ENCODE assay signal across 9 mouse cellular contexts in the genomic region with DNA sequence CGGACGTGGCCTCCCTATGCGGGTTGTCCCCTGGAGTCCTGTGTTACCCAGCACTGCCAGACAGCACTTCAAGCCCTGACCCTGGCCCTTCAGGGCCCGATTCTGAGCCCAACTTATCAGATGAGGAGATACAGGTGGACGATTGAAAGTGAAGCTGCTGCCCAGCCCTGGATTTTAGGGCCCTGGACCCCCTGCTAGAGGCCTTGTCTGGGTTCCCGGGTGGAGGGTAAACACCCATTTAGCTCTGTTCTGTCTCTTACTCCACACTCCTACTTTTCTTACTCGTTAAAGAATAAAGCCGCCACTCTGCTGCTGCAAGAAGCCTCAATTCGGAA. TPM values are rescaled to one million over a fixed set of nuclear protein-coding genes. Genes with fewer than 3 reads are reported as not detected.
DNase-seq lines count a peak whose midpoint lies in the region; ATAC-seq and TF ChIP-seq lines count a peak whose summit lies in the region.
"Had no signal": no experiment of that assay in that cellular context is flagged by ENCODE, and none has a peak within 500 bp of the region (broad histone marks: within the 10 kb centered on the region; RNA-seq: fewer than 3 reads in every experiment).

No protein-coding gene starts in this region.

- H3K4me1 ChIP-seq in forebrain, embryonic 11.5 days (replicated peaks; ENCODE audit: control insufficient read depth, insufficient read depth, low read length): no peaks in the 10 kb centered on the region
- H3K4me1 ChIP-seq in forebrain, embryonic 14.5 days (ENCODE audit: control insufficient read depth, insufficient read depth, low read length): no peaks in the 10 kb centered on the region
- H3K4me1 ChIP-seq in lung, embryonic 14.5 days (ENCODE audit: insufficient read depth): no peaks in the 10 kb centered on the region
- H3K4me1 ChIP-seq in limb, embryonic 14.5 days (ENCODE audit: control insufficient read depth, insufficient read depth, low read length): peaks cover 8% of the 10 kb centered on the region; the same call in 1 of the 2 replicates
- peaks cover 17% of the 10 kb centered on the region for H3K4me1 ChIP-seq in small intestine, adult 2 months (ENCODE audit: control insufficient read depth, insufficient read depth, insufficient read length, low read length)

- WGBS in forebrain, embryonic 11.5 days: 3% methylated on average over 9 of the region's 9 CpGs
- under 1% methylated on average over 9 of the region's 9 CpGs for WGBS in forebrain, embryonic 14.5 days
- WGBS in lung, embryonic 14.5 days: 10% methylated on average over 9 of the region's 9 CpGs
- 10% methylated on average over 9 of the region's 9 CpGs for WGBS in limb, embryonic 14.5 days
- WGBS in small intestine, adult 2 months: 35% methylated on average over 9 of the region's 9 CpGs

- H3K27me3 ChIP-seq in forebrain, embryonic 11.5 days (ENCODE audit: control insufficient read depth, insufficient read depth, low read length): peaks cover 61% of the 10 kb centered on the region
- H3K27me3 ChIP-seq in forebrain, embryonic 14.5 days (replicated peaks; ENCODE audit: control insufficient read depth, insufficient read depth, low read length): peaks cover 70% of the 10 kb centered on the region
- H3K27me3 ChIP-seq in lung, embryonic 14.5 days (ENCODE audit: insufficient read depth, low read length): peaks cover 66% of the 10 kb centered on the region
- H3K27me3 ChIP-seq in limb, embryonic 14.5 days (ENCODE audit: control insufficient read depth, insufficient read depth, low read length): peaks cover 60% of the 10 kb centered on the region
- H3K27me3 ChIP-seq in small intestine, adult 2 months (ENCODE audit: control insufficient read depth, insufficient read depth, low read length): peaks cover 43% of the 10 kb centered on the region

- no peaks in the 10 kb centered on the region for H3K9me3 ChIP-seq in forebrain, embryonic 11.5 days (ENCODE audit: control insufficient read depth, low read length)
- H3K9me3 ChIP-seq in forebrain, embryonic 14.5 days (replicated peaks; ENCODE audit: control insufficient read depth, low read length): no peaks in the 10 kb centered on the region
- no peaks in the 10 kb centered on the region for H3K9me3 ChIP-seq in lung, embryonic 14.5 days (ENCODE audit: low read depth, low read length)
- H3K9me3 ChIP-seq in limb, embryonic 14.5 days (ENCODE audit: control insufficient read depth, low read length): no peaks in the 10 kb centered on the region

- H3K4me3 ChIP-seq in forebrain, embryonic 11.5 days (ENCODE audit: low read depth, low read length): 0 out of 2 replicates have a peak overlapping the region, but pooled peaks have one; percentile 7
- no peak overlapping the region for H3K4me3 ChIP-seq in forebrain, embryonic 14.5 days (ENCODE audit: low read depth, low read length)
- H3K4me3 ChIP-seq in lung, embryonic 14.5 days (ENCODE audit: low read depth, low read length): peak overlapping the region; percentile 25
- peak overlapping the region; percentile 11 for H3K4me3 ChIP-seq in limb, embryonic 14.5 days (replicated peaks; ENCODE audit: low read length)
- H3K4me3 ChIP-seq in small intestine, adult 2 months (ENCODE audit: low read depth, low read length): peak overlapping the region; percentile 44

- TF ChIP-seq CTCF in lung, embryonic 14.5 days (IDR thresholded peaks at IDR 0.05; ENCODE audit: low read depth): no peak
- TF ChIP-seq CTCF in small intestine, adult 2 months (IDR thresholded peaks at IDR 0.05; ENCODE audit: extremely low read depth, insufficient read length, insufficient replicate concordance, low read depth, low read length): no peak

- H3K9ac ChIP-seq in forebrain, embryonic 11.5 days (ENCODE audit: low read length): no peak overlapping the region
- H3K9ac ChIP-seq in forebrain, embryonic 14.5 days (ENCODE audit: low read length): no peak overlapping the region
- H3K9ac ChIP-seq in lung, embryonic 14.5 days: no peak overlapping the region
- no peak overlapping the region; the same call in 1 of the 2 replicates for H3K9ac ChIP-seq in limb, embryonic 14.5 days (ENCODE audit: low read depth, low read length, severe bottlenecking)

- no peak overlapping the region for H3K27ac ChIP-seq in forebrain, embryonic 11.5 days (ENCODE audit: low read depth, low read length)
- no peak overlapping the region for H3K27ac ChIP-seq in forebrain, embryonic 14.5 days (ENCODE audit: low read depth, low read length)
- no peak overlapping the region for H3K27ac ChIP-seq in lung, embryonic 14.5 days (ENCODE audit: low read depth)
- H3K27ac ChIP-seq in limb, embryonic 14.5 days (replicated peaks; ENCODE audit: low read depth, low read length): no peak overlapping the region
- H3K27ac ChIP-seq in small intestine, adult 2 months (ENCODE audit: insufficient read depth, low read depth, low read length): no peak overlapping the region

- H3K36me3 ChIP-seq in forebrain, embryonic 11.5 days (ENCODE audit: control insufficient read depth, insufficient read depth, low read length): no peaks in the 10 kb centered on the region
- no peaks in the 10 kb centered on the region for H3K36me3 ChIP-seq in forebrain, embryonic 14.5 days (ENCODE audit: control insufficient read depth, insufficient read depth, low read length)
- H3K36me3 ChIP-seq in lung, embryonic 14.5 days (ENCODE audit: insufficient read depth): no peaks in the 10 kb centered on the region
- no peaks in the 10 kb centered on the region for H3K36me3 ChIP-seq in limb, embryonic 14.5 days (ENCODE audit: control insufficient read depth, insufficient read depth, low read length)
- no peaks in the 10 kb centered on the region for H3K36me3 ChIP-seq in small intestine, adult 2 months (ENCODE audit: control insufficient read depth, insufficient read depth, low read length)

- H3K4me2 ChIP-seq in forebrain, embryonic 11.5 days (ENCODE audit: low read depth, low read length, severe bottlenecking): 0 out of 2 replicates have a peak overlapping the region, but pooled peaks have one; percentile 24
- H3K4me2 ChIP-seq in forebrain, embryonic 14.5 days (ENCODE audit: low read length): no peak overlapping the region
- H3K4me2 ChIP-seq in lung, embryonic 14.5 days: peak overlapping the region; percentile 49
- H3K4me2 ChIP-seq in limb, embryonic 14.5 days (replicated peaks; ENCODE audit: low read depth, low read length, severe bottlenecking): peak overlapping the region; percentile 25; the same call in 1 of the 2 replicates

- no peak for ATAC-seq in forebrain, embryonic 11.5 days (replicated peaks; ENCODE audit: low FRiP score)
- no peak for ATAC-seq in forebrain, embryonic 14.5 days
- ATAC-seq in lung, embryonic 14.5 days (ENCODE audit: insufficient read depth): no peak
- ATAC-seq in limb, embryonic 14.5 days (ENCODE audit: low FRiP score, low read depth): no peak

- DNase-seq in forebrain, embryonic 11.5 days (ENCODE audit: low spot score): no peak
- DNase-seq in forebrain, embryonic 14.5 days (ENCODE audit: low spot score): no peak
- no peak for DNase-seq in lung, embryonic 14.5 days
- no peak for DNase-seq in lung, postnatal 25 days (ENCODE audit: low spot score)
- DNase-seq in limb, embryonic 14.5 days (ENCODE audit: low spot score): no peak
- DNase-seq in cerebellum, postnatal 4 days (ENCODE audit: low spot score in 2 of 2): no peak
- no peak for DNase-seq in spleen, postnatal 36 days (ENCODE audit: low spot score in 2 of 2)
- DNase-seq: cerebellum, postnatal 36 days had no signal

- TF ChIP-seq POLR2A in limb, embryonic 14.5 days (IDR thresholded peaks at IDR 0.05; ENCODE audit: borderline replicate concordance, extremely low read depth, insufficient read depth, insufficient read length): no peak
- no peak for TF ChIP-seq POLR2A in small intestine, adult 2 months (IDR thresholded peaks at IDR 0.05; ENCODE audit: low read depth, low read length)

RNA-seq across cellular contexts. Expression of gene Lbx2, which starts 1.7 kb away (rescaled TPM):
- 0.40 TPM in 1 of 2 replicates, not detected in the other for polyA plus RNA-seq in forebrain, embryonic 11.5 days (2014; fragmentation: Nextera tagmentation; extraction: Ambion mirVana)
- not detected in 2 replicates for polyA plus RNA-seq in forebrain, embryonic 14.5 days (2014; fragmentation: Nextera tagmentation; extraction: Ambion mirVana)
- polyA plus RNA-seq in lung, embryonic 14.5 days (2014; fragmentation: Nextera tagmentation; extraction: Ambion mirVana): 0.84 and 0.89 TPM in 2 replicates
- polyA plus RNA-seq in limb, embryonic 14.5 days (2012; rRNA removed): 0.54 and 1.2 TPM in 2 replicates
- polyA plus RNA-seq in limb, embryonic 14.5 days (2014; fragmentation: Nextera tagmentation; extraction: Ambion mirVana): 0.52 and 0.87 TPM in 2 replicates
- polyA plus RNA-seq in small intestine, adult 2 months (2012; rRNA removed): 0.42 and 0.91 TPM in 2 replicates

RNA-seq across cellular contexts. Expression of gene Pcgf1, which starts 10.2 kb away (rescaled TPM):
- polyA plus RNA-seq in forebrain, embryonic 11.5 days (2014; fragmentation: Nextera tagmentation; extraction: Ambion mirVana): 34.3 and 36.4 TPM in 2 replicates
- polyA plus RNA-seq in forebrain, embryonic 14.5 days (2014; fragmentation: Nextera tagmentation; extraction: Ambion mirVana): 51.3 and 56.1 TPM in 2 replicates
- polyA plus RNA-seq in lung, embryonic 14.5 days (2014; fragmentation: Nextera tagmentation; extraction: Ambion mirVana): 28.5 and 29.9 TPM in 2 replicates
- 41.8 and 49.8 TPM in 2 replicates for polyA plus RNA-seq in limb, embryonic 14.5 days (2012; rRNA removed)
- 28.2 and 35.5 TPM in 2 replicates for polyA plus RNA-seq in limb, embryonic 14.5 days (2014; fragmentation: Nextera tagmentation; extraction: Ambion mirVana)
- 6.4 and 9.9 TPM in 2 replicates for polyA plus RNA-seq in small intestine, adult 2 months (2012; rRNA removed)

RNA-seq across cellular contexts. Expression of gene Ccdc142, which starts 13.5 kb away (rescaled TPM):
- polyA plus RNA-seq in forebrain, embryonic 11.5 days (2014; fragmentation: Nextera tagmentation; extraction: Ambion mirVana): 2.8 and 3.0 TPM in 2 replicates
- 1.9 TPM in 2 replicates for polyA plus RNA-seq in forebrain, embryonic 14.5 days (2014; fragmentation: Nextera tagmentation; extraction: Ambion mirVana)
- 2.6 and 3.0 TPM in 2 replicates for polyA plus RNA-seq in lung, embryonic 14.5 days (2014; fragmentation: Nextera tagmentation; extraction: Ambion mirVana)
- 5.2 and 8.7 TPM in 2 replicates for polyA plus RNA-seq in limb, embryonic 14.5 days (2012; rRNA removed)
- 2.7 and 3.0 TPM in 2 replicates for polyA plus RNA-seq in limb, embryonic 14.5 days (2014; fragmentation: Nextera tagmentation; extraction: Ambion mirVana)
- 4.9 and 7.5 TPM in 2 replicates for polyA plus RNA-seq in small intestine, adult 2 months (2012; rRNA removed)

RNA-seq across cellular contexts. Expression of gene Gm42688, which starts 13.5 kb away (rescaled TPM):
- 2.5 and 3.0 TPM in 2 replicates for polyA plus RNA-seq in forebrain, embryonic 11.5 days (2014; fragmentation: Nextera tagmentation; extraction: Ambion mirVana)
- 1.9 and 2.7 TPM in 2 replicates for polyA plus RNA-seq in forebrain, embryonic 14.5 days (2014; fragmentation: Nextera tagmentation; extraction: Ambion mirVana)
- polyA plus RNA-seq in lung, embryonic 14.5 days (2014; fragmentation: Nextera tagmentation; extraction: Ambion mirVana): 2.3 and 2.9 TPM in 2 replicates
- polyA plus RNA-seq in limb, embryonic 14.5 days (2012; rRNA removed): 7.0 and 7.7 TPM in 2 replicates
- polyA plus RNA-seq in limb, embryonic 14.5 days (2014; fragmentation: Nextera tagmentation; extraction: Ambion mirVana): 2.5 and 4.5 TPM in 2 replicates
- polyA plus RNA-seq in small intestine, adult 2 months (2012; rRNA removed): 3.2 and 4.2 TPM in 2 replicates

RNA-seq across cellular contexts. Expression of gene Tlx2, which starts 17.8 kb away (rescaled TPM):
- polyA plus RNA-seq in forebrain, embryonic 11.5 days (2014; fragmentation: Nextera tagmentation; extraction: Ambion mirVana): not detected in 2 replicates
- not detected in 2 replicates for polyA plus RNA-seq in forebrain, embryonic 14.5 days (2014; fragmentation: Nextera tagmentation; extraction: Ambion mirVana)
- 0.25 and 0.95 TPM in 2 replicates for polyA plus RNA-seq in lung, embryonic 14.5 days (2014; fragmentation: Nextera tagmentation; extraction: Ambion mirVana)
- 0.08 TPM in 1 of 2 replicates, not detected in the other for polyA plus RNA-seq in limb, embryonic 14.5 days (2012; rRNA removed)
- not detected in 2 replicates for polyA plus RNA-seq in limb, embryonic 14.5 days (2014; fragmentation: Nextera tagmentation; extraction: Ambion mirVana)
- polyA plus RNA-seq in small intestine, adult 2 months (2012; rRNA removed): 3.5 and 4.9 TPM in 2 replicates
